Mouse (Mus musculus) heart, embryonic 14.5 days (tissue): ENCODE results near the gene Nf1. TPM values are rescaled to one million over a fixed set of nuclear protein-coding genes. Genes with fewer than 3 reads are reported as not detected.

Experiments
- ATAC-seq: fragments of 200-750 bp; cut with Nextera tagmentation; 2 replicates; pipeline ENCODE4 v1.8.0; 2017; ENCODE audit warnings: low read depth, moderate TSS enrichment; ENCODE audit not compliant: insufficient number of reproducible peaks, insufficient read depth, low FRiP score
- H3K27ac ChIP-seq, 2 experiments: fragments of 200-500 bp in 1 of 2; fragments of 300-500 bp in 1 of 2; sonication (generic) in 1 of 2; replicated peaks in 1 of 2; 2 replicates each; pipeline ENCODE4 v1.5.1; 2012 to 2014; ENCODE audit warnings: low read depth in 2 of 2, low read length in 2 of 2, control low read depth in 1 of 2, mild to moderate bottlenecking in 1 of 2, mixed read lengths in 1 of 2; ENCODE audit not compliant: control insufficient read depth in 1 of 2, insufficient read depth in 1 of 2
- H3K27me3 ChIP-seq: fragments of 300-500 bp; sonication (generic); 2 replicates; pipeline ENCODE4 v1.6.1; 2014; ENCODE audit warnings: mild to moderate bottlenecking, low read length, control low read depth; ENCODE audit not compliant: control insufficient read depth, insufficient read depth
- H3K36me3 ChIP-seq: fragments of 300-500 bp; sonication (generic); 2 replicates; pipeline ENCODE4 v1.6.1; 2014; ENCODE audit warnings: mild to moderate bottlenecking, control low read depth, low read length, mixed read lengths; ENCODE audit not compliant: control insufficient read depth, insufficient read depth
- H3K4me1 ChIP-seq, 2 experiments: fragments of 200-500 bp in 1 of 2; fragments of 300-500 bp in 1 of 2; sonication (generic) in 1 of 2; 2 replicates each; pipeline ENCODE4 v1.6.1; 2012 to 2014; ENCODE audit warnings: low read length in 2 of 2, control low read depth in 1 of 2, mixed read lengths in 1 of 2; ENCODE audit not compliant: control insufficient read depth in 2 of 2, insufficient read depth in 2 of 2
- H3K4me2 ChIP-seq: fragments of 300-500 bp; sonication (generic); 2 replicates; pipeline ENCODE4 v1.6.1; 2014; ENCODE audit warnings: mild to moderate bottlenecking, low read length
- H3K4me3 ChIP-seq, 2 experiments: fragments of 200-500 bp in 1 of 2; fragments of 300-500 bp in 1 of 2; sonication (generic) in 1 of 2; 2 replicates each; pipeline ENCODE4 v1.5.1; 2012 to 2014; ENCODE audit warnings: low read length in 2 of 2, mild to moderate bottlenecking in 2 of 2, control low read depth in 1 of 2, low read depth in 1 of 2, moderate library complexity in 1 of 2; ENCODE audit not compliant: control insufficient read depth in 1 of 2, insufficient read depth in 1 of 2
- H3K9ac ChIP-seq: fragments of 300-500 bp; sonication (generic); 2 replicates; pipeline ENCODE4 v1.6.1; 2014; ENCODE audit warnings: mild to moderate bottlenecking, low read length
- H3K9me3 ChIP-seq: fragments of 300-500 bp; sonication (generic); 2 replicates; pipeline ENCODE4 v1.6.1; 2016; ENCODE audit warnings: low read length, control low read depth; ENCODE audit not compliant: control insufficient read depth
- WGBS: fragments of 180-500 bp; shearing (Covaris S2); extraction: QIAGEN DNeasy Blood & Tissue Kit; methylation state at CpG from one replicate; pipeline ENCODE4 v1.1.7; 2014; 5-methylcytosine and 5-hydroxymethylcytosine counted together
- polyA plus RNA-seq: library from polyadenylated mRNA; unstranded; fragments of >200 nt; fragmentation: Nextera tagmentation; extraction: Ambion mirVana; gene quantifications from 2 replicates; pipeline ENCODE4 v1.2.1, GENCODE M21; 2014

Nf1 gene
- polyA plus RNA-seq, 1 experiment from 2014 or later: 7.7 TPM

DNA sequence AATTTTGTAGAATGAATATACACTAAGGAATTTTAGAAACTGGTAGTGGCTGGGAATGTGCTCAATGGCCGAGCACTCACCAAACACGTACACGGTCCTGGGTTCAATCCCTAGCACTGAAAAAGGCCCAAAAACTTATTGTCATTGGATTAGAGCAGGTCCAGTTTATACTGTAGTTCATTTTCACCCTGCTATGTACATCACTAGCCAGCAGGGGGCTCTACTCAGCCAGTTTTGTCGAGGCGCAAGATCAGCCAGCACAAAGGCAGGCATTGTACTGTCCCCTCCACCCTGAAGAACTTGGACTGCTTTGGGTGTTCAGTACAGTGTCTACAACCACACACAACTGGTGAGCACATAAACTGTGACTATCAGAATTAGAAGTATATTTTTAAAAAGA, 244.7 kb downstream of the Nf1 start:
- no peak overlapping the region for H3K27ac ChIP-seq
- H3K36me3 ChIP-seq: peaks cover 15% of the 10 kb centered on the region
- peaks cover 13% of the 10 kb centered on the region for H3K27me3 ChIP-seq
- 10% methylated on average over 5 of the region's 5 CpGs for WGBS
- ATAC-seq: no peak
- no peak overlapping the region for H3K9ac ChIP-seq
- H3K4me2 ChIP-seq: no peak overlapping the region
- no peaks in the 10 kb centered on the region for H3K9me3 ChIP-seq
- H3K4me3 ChIP-seq: no peak overlapping the region
- no peaks in the 10 kb centered on the region for H3K4me1 ChIP-seq

DNA sequence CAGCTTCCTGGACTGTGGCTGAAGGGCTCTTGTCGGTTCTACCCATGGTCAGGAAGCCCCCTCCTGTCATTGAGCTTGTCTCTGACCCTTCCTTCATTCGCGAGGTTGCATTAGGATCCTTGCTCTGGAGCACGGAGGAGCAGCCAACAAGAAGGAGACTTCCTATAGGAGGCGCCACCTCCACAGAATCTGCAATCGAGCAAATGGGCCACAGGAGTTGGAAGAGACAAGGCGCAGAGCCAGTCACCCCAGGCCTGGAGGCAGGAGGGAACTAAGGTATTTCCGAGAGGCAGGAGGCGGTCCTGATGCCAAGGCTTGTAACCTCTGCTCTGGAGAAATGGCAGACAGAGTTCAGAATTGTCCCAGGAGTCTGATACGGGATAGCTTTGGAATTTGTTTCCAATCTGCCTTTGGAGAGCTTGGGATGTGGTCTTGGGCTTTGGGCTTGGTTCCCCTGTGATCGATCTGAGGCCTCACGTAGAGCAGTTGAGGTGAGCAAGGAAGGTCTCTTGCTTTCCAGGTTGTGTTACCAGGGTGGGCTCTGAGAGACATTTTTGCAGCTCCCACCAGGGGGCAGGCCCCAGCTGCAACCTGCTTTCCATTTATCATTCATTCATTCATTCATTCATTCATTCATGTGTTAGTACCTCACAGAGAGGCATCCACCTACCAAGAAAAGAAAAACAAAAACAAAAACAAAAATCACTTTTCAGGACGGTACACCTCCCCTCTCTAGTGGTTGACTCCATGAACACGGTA, 250.0 kb downstream of the Nf1 start:
- Histone ChIP-seq H3K9ac (no peak overlapping the region), H3K27ac (no peak overlapping the region), H3K4me2 (no peak overlapping the region), H3K36me3 (no peaks in the 10 kb centered on the region), H3K9me3 (no peaks in the 10 kb centered on the region), H3K27me3 (peaks cover 59% of the 10 kb centered on the region), H3K4me1 (peaks cover 3% of the 10 kb centered on the region in 2 experiments; a peak in 3 of 4 replicates), H3K4me3 (no peak overlapping the region)
- 44% methylated on average over 14 of the region's 14 CpGs for WGBS
- no peak for ATAC-seq

DNA sequence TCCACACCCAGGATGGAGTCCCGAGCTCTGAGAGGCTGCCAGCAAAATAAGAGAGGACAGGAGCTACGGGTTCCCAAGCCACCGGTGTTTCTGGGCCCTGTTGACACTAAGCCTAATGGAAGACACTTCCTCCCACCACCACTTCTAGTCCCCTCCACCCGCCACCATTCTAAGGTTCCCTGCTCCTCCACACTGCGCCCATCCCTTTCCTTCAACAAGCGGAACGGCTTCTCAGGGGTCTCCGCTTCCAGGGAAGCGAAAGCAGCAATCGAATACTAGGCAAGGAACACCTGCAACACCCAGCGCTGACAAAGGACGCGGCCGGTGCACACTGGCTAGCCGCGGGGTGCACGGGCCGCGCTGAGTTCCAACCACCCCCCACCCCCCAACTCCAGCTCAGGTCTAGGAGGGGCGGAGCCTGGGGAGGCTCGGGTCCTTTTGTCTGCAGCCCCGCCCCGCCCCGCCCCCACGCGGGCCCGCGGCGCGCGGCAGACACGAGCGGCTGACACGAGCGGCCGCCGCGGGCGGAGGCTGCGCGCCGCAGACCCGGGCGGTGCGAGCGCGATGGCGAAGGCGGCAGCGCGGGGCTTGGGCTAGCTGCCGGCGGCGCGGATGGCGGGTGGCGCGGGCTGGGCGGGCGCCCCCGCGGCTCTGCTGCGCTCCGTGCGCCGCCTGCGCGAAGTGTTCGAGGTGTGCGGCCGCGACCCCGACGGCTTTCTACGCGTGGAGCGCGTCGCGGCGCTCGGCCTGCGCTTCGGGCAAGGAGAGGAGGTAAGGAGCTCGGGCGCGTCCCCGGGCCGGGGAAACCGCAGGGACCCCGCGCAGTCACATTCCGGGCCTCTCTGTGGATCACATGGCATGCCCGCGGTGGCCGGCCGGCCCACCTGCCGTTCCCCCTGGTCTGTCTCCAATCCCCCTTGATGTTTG, 251.4 kb downstream of the Nf1 start, which contains the start of gene Rab11fip4:
TSS of gene Rab11fip4 (plus strand) at position 549 of the 927 bp plus-strand sequence.
- no peak for ATAC-seq
- Histone ChIP-seq H3K27ac (no peak within 1 kb of the TSS), H3K4me2 (peak within 1 kb of the TSS; percentile 95), H3K36me3 (no peaks in the 10 kb centered on the region), H3K27me3 (peaks cover 63% of the 10 kb centered on the region), H3K4me1 (peaks cover 3% of the 10 kb centered on the region in 2 experiments; a peak in 3 of 4 replicates), H3K9me3 (no peaks in the 10 kb centered on the region), H3K9ac (peak within 1 kb of the TSS; percentile 59), H3K4me3 (peak within 1 kb of the TSS; percentile 46 to 54)
- 1% methylated on average over 54 of the region's 98 CpGs for WGBS

DNA sequence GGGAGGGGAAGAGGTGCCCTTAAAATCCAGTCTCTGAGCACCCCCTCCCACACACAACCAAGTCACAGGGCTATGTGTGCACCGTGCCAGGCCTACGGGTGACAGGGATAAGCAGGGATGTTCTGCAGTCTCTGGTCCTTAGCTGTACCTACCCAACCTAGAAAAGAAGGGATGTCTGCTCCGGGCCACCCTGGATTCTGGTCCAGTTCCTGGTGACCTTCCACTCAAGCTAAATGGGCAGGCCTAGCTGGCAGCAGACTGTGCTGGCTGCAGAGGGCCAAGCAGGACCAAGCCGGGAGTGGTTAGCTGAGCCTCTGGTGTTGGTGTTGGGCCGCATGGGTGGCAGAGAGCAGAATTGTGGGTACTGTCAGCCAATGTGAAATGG, 252.1 kb downstream of the Nf1 start:
- no peak overlapping the region for H3K9ac ChIP-seq
- peaks cover 3% of the 10 kb centered on the region in 2 experiments; a peak in 3 of 4 replicates for H3K4me1 ChIP-seq
- no peaks in the 10 kb centered on the region for H3K36me3 ChIP-seq
- WGBS: 34% methylated on average over 5 of the region's 5 CpGs
- no peak overlapping the region for H3K27ac ChIP-seq
- ATAC-seq: no peak
- H3K4me3 ChIP-seq: peak overlapping the region; percentile 46 to 54
- H3K9me3 ChIP-seq: no peaks in the 10 kb centered on the region
- peaks cover 63% of the 10 kb centered on the region for H3K27me3 ChIP-seq
- H3K4me2 ChIP-seq: peak overlapping the region; percentile 95

DNA sequence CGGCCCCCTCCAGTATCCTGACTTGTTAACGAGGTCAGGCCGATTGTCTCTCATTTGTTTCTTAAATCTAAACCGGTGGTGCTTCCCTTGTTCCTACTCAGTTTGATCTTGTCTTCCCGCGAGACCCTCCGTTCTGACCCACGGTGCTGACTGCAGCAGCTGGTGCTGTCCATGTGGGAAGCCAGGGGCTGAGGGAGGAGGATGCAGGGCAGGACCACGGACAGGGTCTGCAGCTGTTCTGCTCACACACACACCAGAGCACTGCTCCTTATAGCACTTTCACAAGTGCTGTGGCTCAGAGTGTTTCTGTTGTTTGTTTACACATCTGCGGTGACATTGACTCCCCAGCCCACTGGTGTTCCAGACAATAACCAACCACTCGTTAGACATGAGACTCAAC, 254.0 kb downstream of the Nf1 start:
- Histone ChIP-seq H3K27ac (no peak overlapping the region), H3K27me3 (peaks cover 58% of the 10 kb centered on the region), H3K9ac (no peak overlapping the region), H3K4me1 (peaks cover 3% of the 10 kb centered on the region in 2 experiments; a peak in 3 of 4 replicates), H3K36me3 (no peaks in the 10 kb centered on the region), H3K9me3 (no peaks in the 10 kb centered on the region), H3K4me2 (no peak overlapping the region), H3K4me3 (no peak overlapping the region)
- no peak for ATAC-seq
- WGBS: 32% methylated on average over 11 of the region's 11 CpGs

DNA sequence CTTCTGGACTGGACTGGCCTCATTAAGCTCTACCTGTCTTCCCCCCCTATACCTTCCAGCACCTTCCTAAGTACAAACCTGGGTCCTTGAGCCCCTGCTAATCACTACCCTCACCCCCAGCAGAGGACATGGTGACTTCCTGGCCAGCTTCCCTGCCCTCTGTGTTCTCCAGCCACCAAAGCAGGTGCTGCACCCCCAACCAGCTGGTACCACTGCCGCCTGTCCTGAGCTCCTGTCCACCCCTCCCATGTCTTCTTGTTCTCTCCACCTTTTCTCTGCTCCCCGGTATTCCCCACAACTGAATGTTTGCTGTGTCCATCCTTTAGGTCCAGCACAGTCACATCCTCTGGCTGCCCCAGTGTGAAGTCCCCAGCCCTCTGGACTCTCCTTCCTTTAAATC, 271.0 kb downstream of the Nf1 start:
- H3K4me2 ChIP-seq: peak overlapping the region; percentile 19

DNA sequence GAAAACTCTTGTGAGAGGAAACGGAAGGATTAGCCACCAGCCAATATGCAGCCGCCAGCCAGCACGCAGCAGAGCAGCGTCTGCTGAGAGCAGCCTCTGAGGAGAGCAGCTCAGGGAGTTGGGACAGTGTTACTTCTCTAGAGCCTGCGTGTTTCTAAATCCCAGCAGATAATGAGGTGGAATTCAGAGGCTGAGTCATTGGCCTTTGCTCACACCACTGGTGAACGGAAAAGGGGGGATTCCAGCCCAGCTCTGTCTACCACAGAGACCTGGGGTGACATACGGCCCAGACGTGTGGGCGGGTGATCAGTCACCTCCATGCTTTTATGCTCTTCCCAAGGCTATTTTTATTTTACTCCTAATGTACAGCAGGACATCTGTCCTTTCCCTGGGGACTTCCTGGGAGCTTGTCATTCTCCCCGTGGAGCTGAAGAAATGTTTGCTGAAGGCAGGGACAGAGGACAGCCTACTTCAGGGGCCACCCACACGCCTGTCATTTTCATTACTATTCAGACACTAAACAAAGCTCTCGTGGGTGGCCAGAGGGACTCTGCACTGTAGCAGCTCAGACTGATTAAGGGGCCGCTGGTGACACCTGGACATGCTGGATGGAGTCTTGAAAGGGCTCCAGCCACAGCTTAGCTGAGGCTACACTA, 271.6 kb downstream of the Nf1 start:
- H3K27me3 ChIP-seq: 0 out of 2 replicates have a peak, but pooled peaks cover 5% of the 10 kb centered on the region
- no peaks in the 10 kb centered on the region for H3K36me3 ChIP-seq
- H3K4me2 ChIP-seq: peak overlapping the region; percentile 19
- 0 out of 2 replicates have a peak overlapping the region, but pooled peaks have one; percentile 12 for H3K9ac ChIP-seq
- H3K4me3 ChIP-seq: no peak overlapping the region
- H3K9me3 ChIP-seq: no peaks in the 10 kb centered on the region
- H3K4me1 ChIP-seq: peaks cover 13 to 14% of the 10 kb centered on the region in 2 experiments
- ATAC-seq: peak; percentile 44; the same call in 1 of the 2 replicates
- 7% methylated on average over 13 of the region's 13 CpGs for WGBS
- H3K27ac ChIP-seq: no peak overlapping the region

More for the DNA sequence above, 271.0 kb downstream of the Nf1 start:
- Histone ChIP-seq H3K27me3 (0 out of 2 replicates have a peak, but pooled peaks cover 5% of the 10 kb centered on the region), H3K4me1 (peaks cover 13 to 14% of the 10 kb centered on the region in 2 experiments), H3K9me3 (no peaks in the 10 kb centered on the region), H3K4me3 (no peak overlapping the region), H3K36me3 (no peaks in the 10 kb centered on the region), H3K9ac (no peak overlapping the region), H3K27ac (no peak overlapping the region)
- ATAC-seq: no peak
- 65% methylated on average over 2 of the region's 2 CpGs for WGBS
